Mouse (Mus musculus) neural tube, embryonic 11.5 days (tissue): ENCODE results near the gene Chpf. TPM values are rescaled to one million over a fixed set of nuclear protein-coding genes. Genes with fewer than 3 reads are reported as not detected.

Source experiments
- ATAC-seq: fragments of 200-750 bp; cut with Nextera tagmentation; 2 replicates; pipeline ENCODE4 v1.8.0; 2017; ENCODE audit warnings: moderate number of reproducible peaks, mild to moderate bottlenecking, moderate TSS enrichment, moderate library complexity; ENCODE audit not compliant: insufficient read depth, low FRiP score, low TSS enrichment
- DNase-seq: peaks from one replicate; pipeline ENCODE4 v3.0.0-alpha.2; 2015; ENCODE audit warnings: low spot score
- H3K27ac ChIP-seq: fragments of 300-500 bp; sonication (generic); 2 replicates; pipeline ENCODE4 v1.5.1; 2014; ENCODE audit warnings: low read depth, mild to moderate bottlenecking, low read length
- H3K27me3 ChIP-seq: fragments of 300-500 bp; sonication (generic); 2 replicates; pipeline ENCODE4 v1.6.1; 2014; ENCODE audit warnings: mild to moderate bottlenecking, low read length, mixed read lengths; ENCODE audit not compliant: control insufficient read depth, insufficient read depth
- H3K36me3 ChIP-seq: fragments of 300-500 bp; sonication (generic); 2 replicates; pipeline ENCODE4 v1.6.1; 2014; ENCODE audit warnings: mild to moderate bottlenecking, low read length, moderate library complexity, mixed read lengths; ENCODE audit not compliant: control insufficient read depth, insufficient read depth
- H3K4me1 ChIP-seq: fragments of 300-500 bp; sonication (generic); 2 replicates; pipeline ENCODE4 v1.6.1; 2014; ENCODE audit warnings: low read length, mixed read lengths; ENCODE audit not compliant: control insufficient read depth, insufficient read depth
- H3K4me2 ChIP-seq: fragments of 300-500 bp; sonication (generic); 2 replicates; pipeline ENCODE4 v1.6.1; 2014; ENCODE audit warnings: low read depth, mild to moderate bottlenecking, moderate library complexity
- H3K4me3 ChIP-seq: fragments of 300-500 bp; sonication (generic); 2 replicates; pipeline ENCODE4 v1.5.1; 2014; ENCODE audit warnings: low read depth, low read length
- H3K9ac ChIP-seq: fragments of 300-500 bp; sonication (generic); 2 replicates; pipeline ENCODE4 v1.6.1; 2014; ENCODE audit warnings: mild to moderate bottlenecking, low read length
- H3K9me3 ChIP-seq: fragments of 300-500 bp; sonication (generic); 2 replicates; pipeline ENCODE4 v1.6.1; 2016; ENCODE audit warnings: low read length; ENCODE audit not compliant: control insufficient read depth
- WGBS: fragments of 180-500 bp; shearing (Covaris S2); extraction: QIAGEN DNeasy Blood & Tissue Kit; methylation state at CpG from one replicate; pipeline ENCODE4 v1.1.7; 2014; 5-methylcytosine and 5-hydroxymethylcytosine counted together
- polyA plus RNA-seq: library from polyadenylated mRNA; unstranded; fragments of >200 nt; fragmentation: Nextera tagmentation; extraction: Ambion mirVana; gene quantifications from 2 replicates; pipeline ENCODE4 v1.2.1, GENCODE M21; 2014

Gene Chpf
- 27.1 and 27.2 TPM in 2 replicates for polyA plus RNA-seq

DNA sequence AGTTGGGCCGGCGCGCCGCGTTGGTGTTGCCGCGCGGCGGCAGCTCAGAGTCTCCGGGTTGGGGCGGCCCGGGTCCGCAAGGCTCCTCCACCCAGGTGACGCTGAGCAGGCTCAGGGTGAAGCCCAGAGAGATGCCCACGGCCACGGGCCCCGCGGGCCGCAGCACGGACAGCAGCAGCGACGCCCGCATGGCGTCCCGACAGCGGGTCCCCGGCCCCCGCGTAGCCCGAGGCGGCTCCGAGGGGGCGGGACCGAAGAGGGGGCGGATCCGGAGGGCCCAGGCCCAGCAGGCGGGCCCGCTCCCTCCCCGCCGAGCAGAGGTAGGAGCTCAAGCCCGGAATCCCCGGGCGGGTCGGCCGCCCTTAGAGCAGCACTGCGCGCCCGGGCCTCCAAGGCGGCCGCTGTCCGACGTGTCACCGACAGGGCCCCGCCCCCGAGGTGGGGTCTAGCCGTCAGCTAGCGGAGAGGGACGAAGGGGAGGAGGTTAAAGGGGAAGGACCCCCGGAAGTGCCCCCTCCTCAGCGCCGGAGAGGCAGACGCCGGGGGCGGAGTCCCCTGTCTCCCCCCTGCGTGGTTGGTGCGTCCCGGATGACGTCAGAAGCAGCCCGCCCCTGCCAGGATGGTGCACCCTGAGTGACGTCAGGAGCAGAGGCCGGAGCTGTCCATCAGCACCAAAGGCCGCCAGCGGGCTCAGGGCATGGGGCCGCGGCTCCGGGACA, at the start of gene Chpf, which contains the start of gene Tmem198:
Gene Chpf (minus strand): TSS at position 392 of the 719 bp plus-strand sequence.
Gene Tmem198 (plus strand): TSS at position 617 of the 719 bp plus-strand sequence.
- Histone ChIP-seq H3K4me1 (peaks cover 17% of the 10 kb centered on the region), H3K36me3 (peaks cover 10% of the 10 kb centered on the region), H3K9ac (peak within 1 kb of the TSS; percentile 78), H3K9me3 (no peaks in the 10 kb centered on the region), H3K4me3 (peak within 1 kb of the TSS; percentile 84), H3K4me2 (peak within 1 kb of the TSS; percentile 89), H3K27me3 (peaks cover 8% of the 10 kb centered on the region; the same call in 1 of the 2 replicates), H3K27ac (peak within 1 kb of the TSS; percentile 70)
- peak; percentile 93 for ATAC-seq
- DNase-seq, result peak; percentile 99
- WGBS, result under 1% methylated on average over 70 of the region's 76 CpGs

DNA sequence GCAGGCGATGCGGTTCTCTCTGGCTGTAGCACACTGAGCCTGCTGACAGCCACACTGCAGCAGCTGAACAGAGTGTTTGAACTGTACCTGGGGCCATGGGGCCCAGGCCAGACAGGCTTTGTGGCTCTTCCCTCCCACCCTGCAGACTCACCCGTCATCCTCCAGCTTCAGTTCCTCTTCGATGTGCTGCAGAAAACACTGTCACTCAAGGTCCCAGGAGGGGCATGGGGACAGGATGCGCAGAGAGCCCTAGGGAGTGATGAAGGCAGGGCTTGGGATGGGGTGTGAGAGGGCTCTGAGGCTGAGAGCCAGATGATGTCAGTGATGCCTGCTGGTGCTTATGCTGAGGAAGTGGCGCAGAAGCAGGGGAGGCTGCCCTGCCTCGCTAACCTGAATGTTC, 45.6 kb upstream of the Chpf start:
- 92% methylated on average over 7 of the region's 7 CpGs for WGBS
- H3K27ac ChIP-seq, result no peak overlapping the region
- 0 out of 2 replicates have a peak, but pooled peaks cover 2% of the 10 kb centered on the region for H3K36me3 ChIP-seq
- no peak overlapping the region for H3K4me2 ChIP-seq
- no peak overlapping the region for H3K9ac ChIP-seq
- no peaks in the 10 kb centered on the region for H3K27me3 ChIP-seq
- H3K4me1 ChIP-seq, result no peaks in the 10 kb centered on the region
- no peak for DNase-seq
- no peaks in the 10 kb centered on the region for H3K9me3 ChIP-seq
- no peak for ATAC-seq
- H3K4me3 ChIP-seq, result no peak overlapping the region

DNA sequence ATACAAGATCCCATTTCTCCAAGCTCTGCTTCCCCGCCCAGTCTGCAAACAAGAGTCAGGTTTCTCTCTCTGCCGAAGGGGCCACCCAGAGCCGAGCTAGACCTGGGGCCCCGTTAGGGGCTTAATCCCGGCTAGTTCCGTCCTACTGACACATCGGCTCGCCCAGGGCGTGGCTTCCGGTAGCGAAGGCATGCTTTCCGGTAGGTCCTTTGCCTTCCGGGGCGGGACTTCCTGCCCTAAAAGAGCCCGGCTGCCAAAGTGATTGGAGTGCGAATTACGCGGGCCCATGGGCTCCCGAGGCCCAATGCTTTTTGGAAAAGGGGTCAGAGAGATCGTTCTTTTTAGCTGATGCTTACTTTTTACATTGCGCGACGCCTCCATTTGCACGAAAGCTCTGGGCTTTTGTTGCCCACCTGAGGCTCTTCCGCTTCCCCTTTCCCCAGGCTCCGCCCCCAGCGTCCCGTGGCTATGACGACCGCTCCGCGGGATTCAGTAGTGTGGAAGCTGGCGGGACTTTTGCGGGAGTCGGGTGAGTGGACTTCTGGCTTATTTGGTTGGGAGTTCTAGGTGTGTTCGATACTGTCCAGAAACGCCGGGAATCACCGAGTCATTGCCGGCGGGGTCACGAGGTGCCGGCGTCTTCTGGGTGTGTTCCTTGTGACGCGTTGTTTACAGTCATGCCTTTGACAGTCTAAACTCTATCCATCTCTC, 42.4 kb upstream of the Chpf start, which contains the start of gene Stk11ip:
Gene Stk11ip (plus strand): TSS at position 209 of the 711 bp plus-strand sequence.
- ATAC-seq (peak; percentile 93), DNase-seq (peak; percentile 96)
- Histone ChIP-seq H3K27ac (peak within 1 kb of the TSS; percentile 80), H3K9me3 (no peaks in the 10 kb centered on the region), H3K4me3 (peak within 1 kb of the TSS; percentile 59), H3K4me1 (no peaks in the 10 kb centered on the region), H3K36me3 (0 out of 2 replicates have a peak, but pooled peaks cover 2% of the 10 kb centered on the region), H3K4me2 (peak within 1 kb of the TSS; percentile 51), H3K9ac (peak within 1 kb of the TSS; percentile 45), H3K27me3 (no peaks in the 10 kb centered on the region)
- under 1% methylated on average over 46 of the region's 46 CpGs for WGBS

DNA sequence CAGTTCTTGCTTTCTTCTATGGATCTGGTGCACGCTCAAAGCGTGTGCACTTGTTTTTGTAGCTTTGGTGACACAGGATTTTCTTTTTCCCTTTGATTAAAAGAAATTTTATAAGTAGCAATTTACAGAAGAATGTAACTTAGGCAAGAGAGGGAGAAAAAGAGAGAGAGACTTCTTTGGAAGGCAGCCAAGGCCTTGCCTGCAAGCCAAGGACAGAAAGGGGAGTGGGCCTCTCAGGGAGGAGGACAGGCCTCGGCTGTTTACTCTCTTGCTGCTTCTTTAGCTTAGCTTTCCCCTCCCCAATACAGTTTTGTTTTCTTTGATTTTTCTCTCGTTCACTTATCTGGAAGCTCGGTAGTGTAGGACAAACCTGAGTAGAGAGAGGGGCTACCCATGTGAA, 40.5 kb upstream of the Chpf start:
- no peak for ATAC-seq
- 85% methylated on average over 5 of the region's 5 CpGs for WGBS

DNA sequence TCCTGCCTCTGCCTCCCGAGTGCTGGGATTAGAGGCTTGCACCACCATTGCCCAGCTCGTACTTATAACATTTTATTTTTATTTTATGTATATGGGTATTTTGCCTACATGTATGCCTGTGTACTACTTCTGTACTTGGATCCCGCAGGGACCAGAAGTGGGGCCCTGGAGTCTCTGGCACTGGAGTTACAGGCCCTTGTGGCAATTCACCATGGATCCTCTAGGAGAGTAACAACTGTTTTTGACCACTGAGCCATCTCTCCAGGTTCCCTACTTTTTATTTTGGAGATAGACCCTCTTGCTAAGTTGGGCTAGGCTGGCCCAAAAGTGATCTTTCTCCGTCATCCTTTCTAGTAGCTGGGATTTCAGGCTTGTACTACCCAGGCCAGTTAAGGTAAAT, 39.3 kb upstream of the Chpf start:
- Histone ChIP-seq H3K4me3 (no peak overlapping the region), H3K4me2 (no peak overlapping the region), H3K9ac (no peak overlapping the region), H3K36me3 (no peaks in the 10 kb centered on the region), H3K27ac (no peak overlapping the region), H3K9me3 (no peaks in the 10 kb centered on the region), H3K27me3 (no peaks in the 10 kb centered on the region), H3K4me1 (no peaks in the 10 kb centered on the region)
- WGBS, result 86% methylated on average over 4 of the region's 4 CpGs
- no peak for ATAC-seq
- no peak for DNase-seq

More for the DNA sequence above, 40.5 kb upstream of the Chpf start:
- Histone ChIP-seq H3K27me3 (no peaks in the 10 kb centered on the region), H3K9me3 (no peaks in the 10 kb centered on the region), H3K27ac (no peak overlapping the region), H3K36me3 (no peaks in the 10 kb centered on the region), H3K4me1 (no peaks in the 10 kb centered on the region), H3K4me3 (no peak overlapping the region), H3K4me2 (no peak overlapping the region), H3K9ac (no peak overlapping the region)
- DNase-seq, result no peak

DNA sequence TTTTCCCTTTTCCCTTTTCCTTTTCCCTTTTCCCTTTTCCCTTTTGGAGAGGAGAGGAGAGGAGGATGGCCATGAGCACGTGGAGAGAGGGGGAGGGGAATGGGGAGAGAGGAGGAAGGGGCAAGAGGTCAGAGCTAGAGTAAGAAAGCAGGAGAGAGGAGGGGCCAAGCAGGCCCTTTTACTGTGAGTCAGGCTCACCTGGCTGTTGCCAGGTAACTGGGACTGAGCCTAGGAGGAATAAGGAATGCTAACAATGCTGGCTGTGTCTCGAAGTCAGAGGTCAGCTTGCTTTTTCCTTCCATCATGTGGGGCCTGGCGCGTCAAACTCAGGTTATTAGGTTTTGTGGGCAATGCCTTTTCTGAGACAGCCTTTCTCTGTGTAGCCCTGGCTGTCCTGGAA, 38.9 kb upstream of the Chpf start:
- ATAC-seq (no peak), DNase-seq (no peak)
- H3K9ac ChIP-seq, result no peak overlapping the region
- H3K9me3 ChIP-seq, result no peaks in the 10 kb centered on the region
- no peak overlapping the region for H3K4me2 ChIP-seq
- no peaks in the 10 kb centered on the region for H3K4me1 ChIP-seq
- H3K36me3 ChIP-seq, result no peaks in the 10 kb centered on the region
- H3K27me3 ChIP-seq, result no peaks in the 10 kb centered on the region
- WGBS, result 75% methylated on average over 3 of the region's 4 CpGs
- no peak overlapping the region for H3K4me3 ChIP-seq
- H3K27ac ChIP-seq, result no peak overlapping the region

DNA sequence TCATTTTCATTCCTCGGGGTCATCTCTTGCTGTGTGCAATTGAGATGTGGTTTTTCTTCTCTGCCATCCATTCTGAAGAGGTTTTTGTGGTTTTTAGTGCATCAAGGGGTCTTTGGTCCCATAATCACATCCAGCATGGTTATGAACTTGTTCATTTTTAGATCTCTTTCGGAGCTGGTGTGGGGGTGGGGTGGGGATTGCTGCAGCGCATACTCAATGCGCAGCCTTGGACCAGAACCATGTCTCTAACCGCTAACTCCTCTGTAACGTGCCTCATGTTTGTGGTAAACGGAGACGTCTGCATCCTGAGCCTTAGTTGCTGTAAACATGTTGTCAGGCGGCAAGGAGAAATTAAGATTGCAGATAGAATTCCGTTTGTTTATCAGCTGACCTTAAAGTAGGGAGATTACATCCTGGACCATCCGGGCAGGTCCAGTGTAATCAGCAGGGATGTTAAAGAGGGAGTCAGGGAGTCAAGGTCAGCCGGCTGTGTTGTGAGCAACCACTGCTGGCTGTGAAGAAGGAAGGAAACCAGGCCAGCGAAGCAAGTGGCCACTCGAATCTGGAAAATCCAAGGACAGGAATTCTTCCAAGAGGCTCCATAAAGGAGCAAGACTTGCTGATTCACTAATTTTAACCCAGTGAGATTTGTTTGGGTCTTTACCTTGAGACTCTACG, 37.7 kb upstream of the Chpf start:
- 84% methylated on average over 15 of the region's 15 CpGs for WGBS
- DNase-seq (no peak), ATAC-seq (no peak)

DNA sequence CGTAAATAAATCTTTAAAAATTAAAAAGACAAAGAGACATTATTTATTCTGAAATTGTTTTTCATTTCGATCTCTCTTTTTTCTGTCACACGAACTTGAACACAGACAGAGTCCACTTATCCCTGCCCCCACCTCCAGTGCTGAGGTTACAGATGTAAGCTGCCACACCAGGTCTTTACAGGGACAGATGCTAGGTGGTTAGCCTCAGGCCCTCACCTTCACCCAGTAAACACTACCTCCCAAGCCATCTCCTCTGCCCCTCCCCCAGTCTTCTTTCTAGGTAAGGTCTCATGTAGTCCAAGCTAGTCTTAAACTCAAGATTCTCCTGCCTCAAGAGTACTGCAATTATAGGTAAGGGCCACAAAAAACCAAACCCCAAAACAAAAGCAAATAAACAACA, 33.4 kb upstream of the Chpf start:
- no peaks in the 10 kb centered on the region for H3K36me3 ChIP-seq
- no peak overlapping the region for H3K9ac ChIP-seq
- H3K27ac ChIP-seq, result no peak overlapping the region
- no peak overlapping the region for H3K4me3 ChIP-seq
- H3K4me2 ChIP-seq, result no peak overlapping the region
- no peaks in the 10 kb centered on the region for H3K9me3 ChIP-seq
- ATAC-seq, result no peak
- H3K4me1 ChIP-seq, result no peaks in the 10 kb centered on the region
- no peaks in the 10 kb centered on the region for H3K27me3 ChIP-seq
- no peak for DNase-seq
- 95% methylated on average over 3 of the region's 3 CpGs for WGBS

More for the DNA sequence above, 37.7 kb upstream of the Chpf start:
- Histone ChIP-seq H3K27me3 (no peaks in the 10 kb centered on the region), H3K4me1 (no peaks in the 10 kb centered on the region), H3K4me3 (no peak overlapping the region), H3K36me3 (no peaks in the 10 kb centered on the region), H3K9ac (no peak overlapping the region), H3K9me3 (no peaks in the 10 kb centered on the region), H3K27ac (no peak overlapping the region), H3K4me2 (no peak overlapping the region)
